Mouse (Mus musculus): Measurements from ENCODE around the gene Pax5.

- no peak for TF ChIP-seq CTCF (IDR thresholded peaks at IDR 0.05; ENCODE audit: low read depth)
- no peak for TF ChIP-seq EP300 (IDR thresholded peaks at IDR 0.05; ENCODE audit: low read depth)
These were observed 41.7 kb downstream of the Pax5 start for GRCm38 (mm10) chr4:44668574-44668973.

All from liver, postnatal 0 days (tissue).